Comparison of ENCODE assay signal across 8 mouse cellular contexts in genomic region chr10:90728401-90729358, GRCm38 (mm10).
A peak's percentile ranks its signal among the peaks of the same experiment; 100 is the strongest.
DNase-seq lines count a peak whose midpoint lies in the region; ATAC-seq and TF ChIP-seq lines count a peak whose summit lies in the region.

No protein-coding gene starts in this region.

- ATAC-seq in intestine, embryonic 16.5 days, result peak; percentile 38; the same call in 1 of the 2 replicates

- no peaks in the 10 kb centered on the region for H3K27me3 ChIP-seq in spleen, adult 2 months (ENCODE audit: control insufficient read depth, insufficient read depth, low read length)
- H3K27me3 ChIP-seq in intestine, embryonic 16.5 days (replicated peaks; ENCODE audit: control insufficient read depth, insufficient read depth, low read length), result peaks cover 4% of the 10 kb centered on the region; the same call in 1 of the 2 replicates
- H3K27me3 ChIP-seq in midbrain, embryonic 10.5 days (ENCODE audit: low read depth, poor library complexity, severe bottlenecking), result peaks cover 16% of the 10 kb centered on the region

- intact Hi-C loops in left cerebral cortex, postnatal 4 days (cut with DNase I), result loop anchor here (2.0 to 10.0 kb wide), 2 partner anchors 306 to 574 kb away; no protein-coding TSS in a partner anchor

- peak overlapping the region; percentile 57 for H3K4me2 ChIP-seq in intestine, embryonic 16.5 days (ENCODE audit: low read depth, low read length)

- peak; percentile 51; the same call in 1 of the 2 replicates for TF ChIP-seq CTCF in spleen, adult 2 months (IDR thresholded peaks at IDR 0.05; ENCODE audit: extremely low read depth, insufficient read depth, insufficient read length, insufficient replicate concordance)

- 19% methylated on average over 22 of the region's 22 CpGs for WGBS in spleen, adult 2 months
- 26% methylated on average over 21 of the region's 22 CpGs for WGBS in intestine, embryonic 16.5 days
- WGBS in midbrain, embryonic 10.5 days, result 39% methylated on average over 22 of the region's 22 CpGs

- H3K4me3 ChIP-seq in spleen, adult 2 months (ENCODE audit: extremely low read depth, insufficient read depth, insufficient read length), result peak overlapping the region; percentile 39
- H3K4me3 ChIP-seq in intestine, embryonic 16.5 days (ENCODE audit: low read length), result peak overlapping the region; percentile 39
- peak overlapping the region; percentile 40 for H3K4me3 ChIP-seq in midbrain, embryonic 10.5 days

- no peak for TF ChIP-seq POLR2A in spleen, adult 2 months (IDR thresholded peaks at IDR 0.05; ENCODE audit: low read depth, low read length)

- H3K4me1 ChIP-seq in spleen, adult 2 months (ENCODE audit: control insufficient read depth, insufficient read depth, insufficient read length), result peaks cover 2% of the 10 kb centered on the region; the same call in 1 of the 2 replicates
- H3K4me1 ChIP-seq in intestine, embryonic 16.5 days (ENCODE audit: control insufficient read depth, insufficient read depth, low read length), result 0 out of 2 replicates have a peak, but pooled peaks cover 4% of the 10 kb centered on the region
- H3K4me1 ChIP-seq in midbrain, embryonic 10.5 days, result peaks cover 10% of the 10 kb centered on the region; the same call in 1 of the 2 replicates

- H3K36me3 ChIP-seq in spleen, adult 2 months (ENCODE audit: control insufficient read depth, insufficient read depth, low read length), result no peaks in the 10 kb centered on the region
- H3K36me3 ChIP-seq in intestine, embryonic 16.5 days (ENCODE audit: control insufficient read depth, insufficient read depth, low read length), result no peaks in the 10 kb centered on the region
- no peaks in the 10 kb centered on the region for H3K36me3 ChIP-seq in midbrain, embryonic 10.5 days

- no peaks in the 10 kb centered on the region for H3K9me3 ChIP-seq in intestine, embryonic 16.5 days (ENCODE audit: control insufficient read depth, low read length)
- no peaks in the 10 kb centered on the region for H3K9me3 ChIP-seq in midbrain, embryonic 10.5 days (replicated peaks)

- DNase-seq in spleen, adult 2 months (ENCODE audit: low read depth in 1 of 2, low spot score in 2 of 2), result peak; percentile 22 to 40
- no peak for DNase-seq in spleen, adult 12 weeks (ENCODE audit: low spot score)
- peak; percentile 71 to 84 for DNase-seq in cerebellum, postnatal 36 days
- DNase-seq in gastrocnemius, postnatal 10 days, result peak; percentile 54
- peak; percentile 67 for DNase-seq in left cerebral cortex, postnatal 4 days
- DNase-seq in midbrain, embryonic 10.5 days (ENCODE audit: low spot score), result peak; percentile 74
- peak; percentile 23 to 65 for DNase-seq in spleen, postnatal 4 days (ENCODE audit: low spot score in 2 of 2)

- no peak overlapping the region for H3K27ac ChIP-seq in spleen, adult 2 months (ENCODE audit: insufficient read depth, low read length)
- H3K27ac ChIP-seq in intestine, embryonic 16.5 days (ENCODE audit: low read length), result no peak overlapping the region
- H3K27ac ChIP-seq in midbrain, embryonic 10.5 days (replicated peaks), result no peak overlapping the region

- peak overlapping the region; percentile 48; the same call in 1 of the 2 replicates for H3K9ac ChIP-seq in intestine, embryonic 16.5 days (ENCODE audit: low read depth, low read length)
